Mouse (Mus musculus) c-Kit-negative CD71-positive TER-119-positive erythroid progenitor cells, embryonic 14.5 days (primary cell): ENCODE results near the gene Lrrc36.

Experiments
- DNase-seq: peaks from one replicate; pipeline ENCODE4 v3.0.0-alpha.2; 2013; ENCODE audit warnings: low read depth, low spot score

The Lrrc36 gene

GRCm38 (mm10) chr8:105482123-105482522 is 68.8 kb downstream of the Lrrc36 start:
- no peak for DNase-seq

DNA sequence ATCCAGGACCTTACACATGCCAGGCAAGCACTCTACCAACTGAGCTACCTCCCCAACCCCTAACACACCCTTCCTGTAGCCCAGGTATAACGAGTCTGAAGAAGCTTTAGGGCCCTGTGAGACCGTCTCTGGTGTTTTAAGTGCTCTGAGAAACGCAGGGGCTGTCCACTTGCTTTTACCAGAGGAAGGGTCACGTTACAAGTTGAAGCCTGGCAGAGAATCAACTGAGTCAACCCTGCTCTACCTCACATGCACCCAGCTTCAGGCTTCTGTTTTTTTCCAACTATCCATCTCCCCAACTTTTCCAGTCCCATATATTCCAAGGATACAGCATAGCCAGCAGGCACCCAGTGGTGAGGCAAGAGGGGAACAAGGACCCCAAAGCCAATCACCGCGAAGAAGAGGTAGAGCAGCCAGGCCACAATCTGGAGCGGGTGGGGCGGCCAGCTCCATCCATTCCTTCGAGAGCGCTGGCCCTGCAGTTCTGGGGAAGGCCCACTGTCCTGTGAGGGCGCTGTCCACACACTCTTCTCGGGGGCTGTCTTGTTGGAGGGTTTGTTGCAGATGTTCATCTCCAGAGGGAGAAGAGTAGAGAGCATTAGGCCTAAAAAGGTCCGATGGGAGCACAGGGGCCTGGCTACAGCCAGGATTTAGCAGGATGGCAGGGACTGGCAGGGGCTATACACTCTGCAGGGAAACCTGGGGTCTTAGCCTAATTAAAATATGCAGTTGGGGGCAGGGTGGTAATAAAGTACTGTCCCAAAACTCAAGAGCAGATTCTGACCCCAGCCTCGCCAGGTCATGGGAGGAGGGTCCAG is 70.0 kb downstream of the Lrrc36 start:
- DNase-seq, result no peak

- no peak for DNase-seq
Measured at GRCm38 (mm10) chr8:105484030-105484368, 70.6 kb downstream of the Lrrc36 start.

DNA sequence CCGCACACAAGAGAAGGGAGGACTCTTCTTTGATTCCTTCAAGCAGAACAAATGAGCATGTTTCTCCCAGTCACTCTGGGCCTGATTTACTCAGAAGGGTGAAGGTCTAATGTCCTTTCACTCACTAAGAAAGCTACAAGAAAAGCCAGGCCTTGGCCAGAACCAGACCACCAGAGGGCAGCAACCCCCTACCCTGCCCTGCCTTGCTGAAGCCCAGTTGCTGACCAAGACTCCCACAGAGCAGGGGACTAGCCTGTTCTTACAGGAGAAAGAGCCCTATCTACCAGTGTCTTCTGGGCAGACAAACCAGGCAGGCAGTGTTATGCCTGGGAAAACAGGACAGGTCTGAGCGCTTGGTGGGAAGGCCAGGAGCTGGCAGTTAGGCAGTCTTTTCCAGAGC is 71.0 kb downstream of the Lrrc36 start:
- DNase-seq, result no peak

DNA sequence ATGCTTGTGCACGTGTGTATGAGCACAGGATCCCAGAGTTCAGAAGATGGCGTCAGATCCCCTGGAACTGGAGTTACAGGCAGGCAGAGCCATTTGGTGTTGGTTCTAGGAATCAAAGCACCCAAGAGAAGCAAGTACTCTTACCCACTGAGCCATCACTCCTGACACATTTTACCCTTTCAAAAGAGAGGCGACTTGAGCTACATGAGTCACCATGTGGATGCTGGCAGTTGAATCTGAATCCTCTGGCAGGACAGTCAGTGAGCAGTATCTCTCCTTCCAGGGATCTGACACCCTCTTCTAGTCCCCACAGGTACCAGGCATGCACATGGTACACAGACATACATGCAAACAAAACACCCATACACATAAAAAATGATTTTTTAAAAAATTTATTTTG is 74.7 kb downstream of the Lrrc36 start:
- DNase-seq, result no peak

DNA sequence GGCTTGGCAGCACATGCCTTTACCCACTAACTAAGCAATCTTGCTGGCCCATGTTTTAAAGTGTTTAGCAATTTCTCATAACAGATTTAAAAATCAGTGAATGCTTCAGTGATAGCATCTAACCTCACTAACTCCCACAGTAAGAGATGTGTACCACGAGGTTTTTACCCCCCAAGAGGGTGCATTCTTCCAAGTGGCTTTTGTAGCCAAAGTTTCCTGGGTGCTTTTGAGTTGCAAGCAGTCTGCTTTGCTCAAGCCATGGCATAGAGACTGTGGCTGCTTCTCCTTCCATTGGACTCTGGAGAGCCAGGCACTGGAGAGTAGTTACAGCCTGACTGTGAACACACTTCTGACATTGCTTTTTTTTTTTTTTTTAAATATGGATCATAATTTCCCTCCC is 75.9 kb downstream of the Lrrc36 start:
- no peak for DNase-seq

DNA sequence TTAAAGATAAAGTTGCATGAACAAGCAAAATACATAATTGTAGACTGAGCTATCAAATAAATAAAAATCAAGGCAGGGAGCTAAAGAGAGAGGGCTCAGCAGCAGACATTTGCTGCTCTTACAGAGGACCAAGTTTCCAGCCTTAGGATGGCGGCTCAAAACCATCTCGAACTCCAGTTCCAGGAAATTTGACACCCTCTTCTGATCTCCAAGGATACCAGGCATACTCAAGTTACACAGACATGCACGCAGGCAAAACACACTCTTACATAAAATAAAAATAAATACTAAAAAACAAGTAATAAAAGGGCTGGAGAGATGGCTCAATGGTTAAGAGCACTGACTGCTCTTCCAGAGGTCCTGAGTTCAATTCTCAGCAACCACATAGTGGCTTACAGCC is 80.1 kb downstream of the Lrrc36 start:
- no peak for DNase-seq

- DNase-seq, result no peak
Measured at GRCm38 (mm10) chr8:105494566-105494965, 81.2 kb downstream of the Lrrc36 start.

DNA sequence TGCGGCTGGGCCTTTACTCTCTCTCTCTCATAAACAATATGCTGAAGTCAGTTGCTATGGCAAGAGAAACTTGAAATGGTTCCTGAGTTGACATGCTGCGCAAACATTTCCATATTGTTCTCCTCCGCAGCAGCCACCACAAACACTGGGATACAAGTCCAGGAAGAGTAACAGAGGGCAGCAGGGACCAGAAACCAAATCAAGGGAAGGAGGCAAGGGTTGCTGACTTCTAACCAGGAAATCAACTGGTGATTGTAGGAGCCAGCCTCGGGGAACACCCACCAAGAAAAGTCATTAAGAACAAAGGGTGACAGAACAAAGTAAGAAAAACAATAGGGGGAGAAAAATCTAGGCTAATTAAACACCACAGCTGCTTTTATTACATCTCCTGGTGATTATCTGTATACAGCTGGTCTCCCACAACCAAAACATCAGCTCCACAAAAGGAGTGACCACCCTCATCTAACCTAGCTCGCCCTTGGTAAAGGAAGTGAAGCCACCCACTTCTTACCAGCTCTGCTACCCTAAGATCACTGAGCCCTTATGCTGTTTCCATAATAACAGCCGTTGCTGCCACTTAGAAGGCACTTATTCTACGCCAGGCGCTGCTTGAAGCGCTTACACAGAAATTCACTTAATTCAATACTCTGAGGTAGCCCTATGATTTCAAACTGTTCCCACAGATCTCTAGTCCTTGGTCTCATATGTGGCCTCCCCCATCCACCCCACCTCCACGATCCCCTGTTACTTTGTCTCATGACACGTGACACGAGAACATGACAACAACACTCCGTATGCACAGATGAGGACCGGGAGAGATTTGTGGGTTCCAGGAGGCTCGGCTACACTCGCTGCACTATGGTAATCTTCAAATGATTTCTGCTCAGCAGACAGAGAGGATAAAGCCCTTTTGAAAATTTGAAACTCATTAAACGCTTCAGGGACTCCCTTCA is 82.3 kb downstream of the Lrrc36 start:
- no peak for DNase-seq

GRCm38 (mm10) chr8:105496439-105497180 is 83.2 kb downstream of the Lrrc36 start, which contains the start of gene Zdhhc1:
Zdhhc1 (minus strand) TSS chr8:105496902.
- DNase-seq, result peak; percentile 46

DNA sequence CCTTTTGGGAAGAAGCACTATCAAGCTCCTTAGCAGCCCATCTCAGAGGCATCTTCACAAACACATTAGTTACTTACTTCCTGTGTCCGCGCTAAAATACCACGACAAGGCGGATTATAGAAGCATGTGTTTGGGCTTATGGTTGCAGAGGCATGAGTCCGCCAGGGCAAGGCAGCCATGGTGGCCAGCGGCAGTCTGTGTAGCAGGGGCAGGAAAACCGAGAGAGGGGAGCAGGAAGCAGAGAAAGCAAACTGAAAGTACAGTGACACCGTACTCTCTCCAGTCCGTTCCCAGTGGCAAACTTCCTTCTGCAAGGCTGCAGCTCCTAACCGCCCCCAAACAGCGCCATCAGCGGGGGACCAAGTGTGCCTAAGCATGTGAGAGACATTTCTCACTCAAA is 86.4 kb downstream of the Lrrc36 start:
- DNase-seq, result no peak

DNA sequence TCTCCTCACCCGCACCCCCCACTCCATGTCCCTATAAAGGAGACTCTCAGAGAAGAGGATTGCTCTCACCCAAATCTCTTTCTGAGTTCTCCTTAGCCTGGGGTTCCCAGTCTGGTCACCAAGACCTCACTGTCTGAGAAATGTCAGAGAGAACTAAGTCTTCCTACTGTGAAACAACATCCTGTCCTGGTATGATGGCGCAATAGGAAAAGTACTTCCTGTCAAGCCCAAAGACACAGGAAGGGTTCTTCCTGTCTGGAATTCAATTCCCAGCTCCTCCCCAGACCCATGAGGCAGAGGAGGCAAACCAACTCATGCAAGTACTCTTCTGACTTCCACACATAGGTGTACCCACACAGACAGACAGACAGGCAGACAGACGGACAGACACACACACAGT is 91.2 kb downstream of the Lrrc36 start:
- no peak for DNase-seq

GRCm38 (mm10) chr8:105506977-105507376 is 93.6 kb downstream of the Lrrc36 start:
- DNase-seq, result no peak

DNA sequence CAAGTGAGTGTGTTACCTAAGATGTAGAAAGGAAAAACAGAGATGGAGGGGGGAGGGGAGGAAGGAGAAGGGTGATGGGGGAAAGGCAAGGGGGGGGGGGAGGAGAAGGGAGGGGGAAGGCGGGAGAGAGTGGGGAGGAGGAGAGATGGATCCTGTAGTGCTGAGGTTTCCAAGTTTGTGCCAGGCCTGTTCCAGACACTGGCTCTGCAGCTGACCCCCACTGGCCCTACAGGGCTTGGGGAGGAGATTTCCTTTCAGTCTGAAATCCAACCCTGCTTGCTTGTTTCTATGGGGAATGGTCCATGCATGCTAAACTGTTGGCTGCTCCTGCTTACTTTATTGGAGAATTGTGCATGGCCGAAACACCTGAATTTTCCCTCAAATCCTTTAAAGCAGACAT is 95.4 kb downstream of the Lrrc36 start:
- DNase-seq, result no peak

- DNase-seq, result no peak
Measured at GRCm38 (mm10) chr8:105509997-105510735, 96.8 kb downstream of the Lrrc36 start.
